Mouse (Mus musculus) left cerebral cortex, adult 8-10 months (tissue): Measurements from ENCODE around the gene Plaur. TPM values are rescaled to one million over a fixed set of nuclear protein-coding genes. Genes with fewer than 3 reads are reported as not detected.
A peak's percentile ranks its signal among the peaks of the same experiment; 100 is the strongest.

Experiments
- DNase-seq, 2 experiments: peaks; one replicate each; pipeline ENCODE4 v3.0.0; 2022; ENCODE audit warnings: low spot score in 2 of 2
- total RNA-seq, 4 experiments: library from RNA; stranded (reverse); gene quantifications; 2 replicates each; pipeline ENCODE4 v1.2.4; 2022

Gene Plaur
- total RNA-seq, 4 experiments from 2014 or later, result 0.72 to 4.6 (median 2.1) TPM

- DNase-seq, result no peak
Observed at GRCm38 (mm10) chr7:24445266-24445926, 16.9 kb upstream of the Plaur start.

GRCm38 (mm10) chr7:24446697-24447340 is 15.5 kb upstream of the Plaur start:
- peak in 1 of 2 experiments; percentile 84 for DNase-seq

GRCm38 (mm10) chr7:24448782-24449517 is 13.3 kb upstream of the Plaur start:
- no peak for DNase-seq

DNA sequence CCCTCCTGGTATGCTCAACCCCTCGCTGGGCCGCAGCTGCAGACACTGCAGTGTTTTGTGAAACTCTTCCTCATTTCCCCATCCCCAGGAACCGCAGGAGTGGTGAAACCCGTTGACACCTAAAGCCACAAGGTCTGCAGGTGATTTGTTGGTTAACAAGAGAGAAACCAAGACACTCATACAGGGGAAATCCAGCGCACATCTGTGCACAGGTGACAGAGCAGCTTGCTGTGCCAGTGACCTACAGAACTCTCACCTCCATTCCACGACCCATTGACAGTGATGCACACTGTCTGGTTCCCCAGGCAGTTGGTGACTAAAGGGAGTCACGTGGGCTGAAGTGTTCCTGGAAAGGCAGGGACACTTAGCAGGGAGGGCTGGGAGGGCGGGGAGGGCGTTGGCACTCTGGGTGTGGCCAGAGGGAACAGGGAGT is 11.7 kb upstream of the Plaur start:
- no peak for DNase-seq

DNA sequence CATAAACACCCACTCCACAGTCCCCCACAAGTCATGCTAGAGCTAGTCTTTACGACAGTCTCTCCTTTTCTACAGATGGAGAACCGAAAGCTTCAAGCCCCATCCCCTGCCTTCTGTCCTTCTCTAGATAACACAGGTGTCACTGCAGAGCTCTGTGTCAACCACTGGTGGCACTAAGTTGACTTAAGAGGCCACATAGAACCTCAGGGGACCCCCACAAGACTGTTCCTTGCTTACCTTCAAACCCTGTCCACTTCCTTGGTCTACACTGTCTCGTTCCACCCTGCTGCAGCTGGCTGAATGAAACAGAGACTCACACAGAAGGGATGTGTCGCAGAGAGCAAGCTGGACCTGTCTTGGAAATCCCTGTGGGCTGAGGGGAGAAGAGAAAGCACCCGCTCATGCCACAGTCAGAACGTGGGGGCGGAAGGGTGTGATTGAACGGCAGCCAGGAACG is 10.4 kb upstream of the Plaur start, which contains the start of gene Irgc1:
TSS of gene Irgc1 (minus strand) at position 443 of the 457 bp plus-strand sequence.
- DNase-seq, result no peak

DNA sequence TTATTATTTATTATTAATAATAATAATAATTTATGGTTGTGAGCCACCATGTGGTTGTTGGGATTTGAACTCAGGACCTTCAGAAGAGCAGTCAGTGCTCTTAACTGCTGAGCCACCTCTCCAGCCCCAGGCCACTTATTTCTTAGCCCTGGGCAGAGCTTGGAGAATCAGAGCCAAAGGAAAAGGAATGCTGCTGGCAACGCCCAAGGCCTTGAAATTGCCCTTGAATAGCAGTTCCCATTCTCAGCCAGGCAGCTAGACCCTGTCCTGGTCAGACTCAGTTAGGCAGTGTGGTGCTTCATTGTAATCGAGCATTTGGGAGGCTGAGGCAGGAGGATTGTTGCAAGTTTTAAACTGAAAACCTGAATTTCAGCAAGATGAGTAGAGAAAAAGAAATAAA is 8.1 kb upstream of the Plaur start:
- DNase-seq, result no peak

GRCm38 (mm10) chr7:24455726-24456125 is 6.6 kb upstream of the Plaur start:
- DNase-seq, result no peak

GRCm38 (mm10) chr7:24457726-24458370 is 4.4 kb upstream of the Plaur start:
- no peak for DNase-seq

DNA sequence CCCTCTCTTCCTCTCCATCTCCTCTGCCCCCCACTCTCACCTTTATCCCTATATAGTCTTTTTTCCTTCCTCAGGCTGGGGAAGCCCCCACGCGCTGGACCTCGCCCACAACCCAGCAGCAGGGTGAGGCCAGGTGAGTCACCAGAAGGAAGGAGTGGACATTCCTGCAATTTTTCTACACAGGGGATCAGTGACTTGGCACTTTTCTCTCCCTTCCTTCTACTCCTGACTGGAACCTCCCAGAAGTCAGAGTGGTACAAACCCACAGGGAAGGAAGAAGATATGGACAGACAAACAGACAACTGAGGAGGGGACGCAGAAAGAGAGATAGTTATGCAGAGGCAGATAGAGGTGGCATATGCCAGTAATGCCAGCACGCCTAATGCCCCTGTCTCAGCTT is 2.8 kb upstream of the Plaur start:
- no peak for DNase-seq

- no peak for DNase-seq
Observed at GRCm38 (mm10) chr7:24459843-24460242, 2.4 kb upstream of the Plaur start.

DNA sequence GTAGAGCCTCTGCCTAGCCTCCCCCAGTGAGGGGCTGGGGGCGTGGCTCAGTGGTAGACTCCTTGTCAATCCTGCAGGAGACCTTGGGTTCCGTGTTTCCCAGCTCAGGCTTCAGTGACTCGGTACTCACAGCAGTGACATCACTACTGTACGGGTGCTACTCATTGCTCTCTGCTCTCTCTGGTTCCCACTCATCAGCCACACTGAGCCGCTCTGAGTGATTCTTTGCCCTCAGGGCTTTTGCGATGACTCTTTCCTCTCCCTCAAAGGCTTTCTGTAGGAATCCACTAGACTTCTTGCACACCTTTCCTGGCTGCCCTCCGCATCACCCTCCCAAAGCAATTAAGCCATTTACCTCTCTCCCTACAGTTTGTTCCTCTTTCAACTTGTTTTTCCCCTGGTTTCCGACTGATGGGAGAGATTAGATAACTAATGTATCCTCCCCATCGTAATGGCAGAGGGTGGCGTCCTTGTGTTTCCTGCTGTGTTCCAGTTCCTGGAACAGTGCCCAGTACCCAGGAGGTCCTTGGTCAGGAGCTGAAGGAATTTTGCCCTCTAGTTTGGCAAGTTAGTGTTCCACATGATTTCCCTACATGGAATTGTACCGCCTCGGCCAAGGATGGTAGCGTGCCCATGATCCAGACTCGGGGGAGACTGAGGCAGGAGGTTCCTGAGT is 770 bp upstream of the Plaur start:
- no peak for DNase-seq

GRCm38 (mm10) chr7:24466835-24467234 is 4.6 kb downstream of the Plaur start:
- DNase-seq, result no peak

DNA sequence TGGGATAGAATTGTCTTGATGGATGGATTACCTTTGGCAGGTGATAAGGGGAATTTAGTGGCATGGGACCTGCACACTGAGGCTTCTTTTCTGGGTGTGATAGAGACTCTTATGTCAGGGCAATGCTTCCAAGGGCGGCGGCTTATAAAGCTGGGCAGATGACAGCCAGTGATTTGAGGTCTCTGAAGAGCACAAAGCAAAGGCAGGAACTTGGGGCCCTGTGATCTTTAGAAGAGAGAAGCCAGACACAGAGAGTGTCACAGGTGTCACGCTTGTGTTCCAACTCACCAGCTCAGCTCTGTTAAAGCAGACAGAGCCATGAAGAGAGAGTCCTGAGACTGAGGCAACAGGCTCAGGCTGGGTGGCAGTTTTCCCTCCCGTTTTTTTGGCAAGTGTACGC is 5.6 kb downstream of the Plaur start:
- DNase-seq, result no peak

DNA sequence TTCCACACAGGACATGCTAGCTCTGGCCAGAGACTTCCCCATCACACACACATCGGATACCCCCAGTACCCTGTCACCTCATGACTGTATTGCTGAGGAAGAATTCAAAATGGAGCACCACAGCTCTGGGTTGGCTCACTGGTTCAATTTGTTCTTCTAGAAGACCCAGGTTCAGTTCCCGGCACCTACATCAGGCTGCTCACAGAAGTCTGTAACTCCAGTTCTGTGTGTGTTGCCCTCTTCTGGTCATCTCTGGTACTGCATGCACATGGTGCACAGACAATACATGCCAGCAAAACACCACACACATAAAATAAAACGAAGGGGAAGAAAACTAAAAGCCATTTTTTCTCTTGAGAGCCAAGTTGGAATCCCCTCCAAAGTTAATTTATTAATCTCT is 6.8 kb downstream of the Plaur start:
- no peak for DNase-seq

DNA sequence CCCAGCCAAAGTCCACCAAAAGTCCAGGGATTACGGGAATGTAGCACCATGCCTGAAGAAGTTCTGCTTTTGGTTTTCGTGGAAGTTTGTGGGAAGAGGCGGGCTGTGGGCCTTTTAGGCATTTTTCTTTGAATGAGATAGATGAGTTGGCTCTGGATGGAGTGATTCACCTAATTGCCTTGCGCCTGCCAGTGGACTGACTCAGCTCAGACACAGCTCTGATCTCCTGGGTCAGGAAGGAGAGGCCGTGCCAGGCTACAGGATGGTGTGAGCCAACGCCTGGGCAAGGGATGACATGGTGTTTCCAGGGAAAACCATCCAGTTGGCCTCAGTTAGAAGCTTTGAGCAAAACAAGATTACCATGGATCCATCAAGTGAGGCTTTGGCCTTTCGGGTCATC is 8.1 kb downstream of the Plaur start:
- DNase-seq, result no peak

DNA sequence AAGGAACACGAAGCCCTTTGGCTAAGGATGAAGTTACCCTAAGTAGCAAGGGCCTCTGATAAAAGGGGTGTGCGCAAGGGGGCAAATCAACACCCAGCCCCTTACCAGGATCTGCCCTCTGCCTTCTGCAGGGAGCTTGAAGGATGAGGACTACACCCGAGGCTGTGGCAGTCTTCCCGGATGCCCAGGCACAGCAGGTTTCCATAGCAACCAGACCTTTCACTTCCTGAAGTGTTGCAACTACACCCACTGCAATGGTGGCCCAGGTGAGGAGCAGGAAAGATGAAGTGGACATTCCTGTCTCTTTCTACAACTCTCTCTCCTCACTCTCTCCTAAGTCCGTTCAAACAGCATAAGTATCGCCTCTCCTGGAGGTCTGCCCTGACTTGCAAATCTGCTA is 10.2 kb downstream of the Plaur start:
- DNase-seq, result no peak

DNA sequence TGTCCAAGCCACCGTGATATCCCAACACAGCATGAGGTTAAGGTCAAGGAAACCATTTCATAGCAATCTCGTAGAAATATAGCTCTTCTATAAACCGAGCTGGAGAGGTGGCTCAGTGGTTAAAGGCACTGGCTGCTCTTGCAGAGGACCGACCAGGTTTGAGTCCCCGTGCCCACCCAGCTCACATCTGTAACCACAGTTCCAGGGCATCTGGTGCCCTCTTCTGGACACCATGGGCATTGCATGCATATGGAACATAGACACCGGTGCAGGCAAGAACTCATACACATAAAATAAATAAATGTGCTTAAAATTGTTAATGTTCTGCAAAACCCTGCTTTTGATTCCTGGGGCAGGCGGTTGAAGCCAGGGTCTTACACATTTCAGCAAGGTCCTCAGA is 10.7 kb downstream of the Plaur start:
- DNase-seq, result no peak

DNA sequence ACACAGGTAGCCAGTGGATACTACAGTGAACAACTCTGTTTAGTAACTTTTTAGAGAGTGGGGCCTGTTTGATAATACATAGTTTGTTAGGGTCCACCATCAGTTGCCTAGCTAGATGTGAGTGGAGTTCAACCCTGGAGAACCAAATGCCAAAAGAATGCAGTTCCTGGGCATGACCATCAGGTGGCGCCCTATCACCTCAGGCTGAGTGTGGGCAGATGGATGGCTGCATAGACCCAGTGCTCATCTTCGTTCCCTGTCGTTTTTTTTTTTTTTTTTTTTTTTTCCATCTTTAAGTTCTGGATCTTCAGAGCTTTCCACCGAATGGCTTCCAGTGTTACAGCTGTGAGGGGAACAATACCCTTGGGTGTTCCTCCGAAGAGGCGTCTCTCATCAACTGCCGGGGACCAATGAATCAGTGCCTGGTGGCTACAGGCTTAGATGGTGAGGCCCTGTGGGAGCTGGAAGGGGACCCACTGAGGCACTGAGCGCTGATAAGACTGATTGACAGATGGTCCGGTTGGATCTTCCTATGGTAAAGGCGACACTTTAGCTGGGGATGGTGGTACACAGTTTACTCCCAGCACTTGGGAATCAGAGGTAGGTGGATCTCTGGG is 11.7 kb downstream of the Plaur start:
- DNase-seq, result no peak

GRCm38 (mm10) chr7:24474811-24475506 is 12.7 kb downstream of the Plaur start:
- no peak for DNase-seq

DNA sequence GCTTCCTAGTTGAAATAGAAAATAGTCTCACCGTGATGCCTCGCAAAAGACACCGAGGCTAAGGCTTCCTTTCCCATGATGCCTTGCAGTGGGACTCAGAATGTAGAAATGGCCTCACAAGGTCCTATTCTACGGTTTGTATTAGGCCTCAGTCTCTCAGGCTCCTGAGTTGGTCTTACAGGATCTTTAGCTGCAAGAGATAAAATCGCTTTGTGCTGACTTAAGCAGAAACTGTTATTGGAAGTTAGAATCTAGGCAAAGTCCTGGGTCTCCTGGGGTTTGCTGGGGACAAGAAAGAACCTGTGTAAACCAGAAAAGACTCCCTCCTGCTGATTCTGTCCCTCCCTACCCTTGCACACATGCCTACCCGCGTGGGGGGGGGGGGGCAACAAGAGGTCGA is 14.1 kb downstream of the Plaur start:
- DNase-seq, result no peak
